Mouse (Mus musculus) lung, postnatal 25 days (tissue): Measurements from ENCODE around the gene Cdkl3.

Source experiments
- DNase-seq: peaks from one replicate; pipeline ENCODE4 v3.0.0; 2022; ENCODE audit warnings: low spot score

The Cdkl3 gene

GRCm38 (mm10) chr11:52122045-52122444, 118.0 kb downstream of the Cdkl3 start:
- DNase-seq: no peak

- DNase-seq: no peak
Observed at GRCm38 (mm10) chr11:52124468-52124867, 120.4 kb downstream of the Cdkl3 start.

- no peak for DNase-seq
Observed at GRCm38 (mm10) chr11:52127169-52127568, 123.1 kb downstream of the Cdkl3 start.

DNA sequence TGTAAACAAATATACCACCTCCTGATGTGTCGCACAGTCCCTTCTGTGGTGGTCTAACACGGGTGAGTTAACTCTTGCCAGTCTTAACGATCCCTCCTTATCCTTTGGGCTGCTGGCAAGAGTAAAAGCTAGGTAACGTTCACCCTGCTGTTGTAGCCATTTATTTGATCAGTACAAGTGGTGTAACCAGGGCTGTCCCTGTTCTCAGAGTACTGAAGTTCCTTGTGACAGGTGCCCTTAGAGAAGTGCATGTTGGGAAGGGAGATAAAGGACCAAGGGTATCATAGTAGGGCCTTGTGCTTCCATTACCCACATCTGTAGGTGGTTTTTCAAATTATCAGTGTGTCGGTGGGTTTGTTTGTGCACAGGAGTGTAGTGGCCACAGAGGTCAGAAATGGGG, 123.7 kb downstream of the Cdkl3 start:
- no peak for DNase-seq

GRCm38 (mm10) chr11:52128316-52129061, 124.5 kb downstream of the Cdkl3 start:
- DNase-seq: no peak

DNA sequence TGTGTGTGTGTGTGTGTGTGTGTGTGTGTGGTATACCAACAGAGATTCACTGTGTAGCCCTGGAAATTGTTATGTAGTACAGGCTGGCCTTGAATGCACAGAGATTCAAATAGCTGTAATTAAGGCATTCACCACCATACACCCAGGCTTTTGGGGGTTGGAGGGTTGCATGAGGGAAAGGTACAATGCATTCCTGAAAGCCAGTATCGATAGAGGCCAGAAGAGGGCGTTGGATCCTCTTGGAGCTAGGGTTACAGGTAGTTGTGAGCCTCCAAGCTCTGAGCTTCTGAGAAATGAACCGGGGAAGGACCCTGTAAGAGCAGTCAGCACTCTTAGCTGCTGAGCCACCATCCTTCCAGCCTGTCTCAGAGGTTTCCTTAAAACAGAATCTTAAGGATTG, 125.2 kb downstream of the Cdkl3 start:
- no peak for DNase-seq

DNA sequence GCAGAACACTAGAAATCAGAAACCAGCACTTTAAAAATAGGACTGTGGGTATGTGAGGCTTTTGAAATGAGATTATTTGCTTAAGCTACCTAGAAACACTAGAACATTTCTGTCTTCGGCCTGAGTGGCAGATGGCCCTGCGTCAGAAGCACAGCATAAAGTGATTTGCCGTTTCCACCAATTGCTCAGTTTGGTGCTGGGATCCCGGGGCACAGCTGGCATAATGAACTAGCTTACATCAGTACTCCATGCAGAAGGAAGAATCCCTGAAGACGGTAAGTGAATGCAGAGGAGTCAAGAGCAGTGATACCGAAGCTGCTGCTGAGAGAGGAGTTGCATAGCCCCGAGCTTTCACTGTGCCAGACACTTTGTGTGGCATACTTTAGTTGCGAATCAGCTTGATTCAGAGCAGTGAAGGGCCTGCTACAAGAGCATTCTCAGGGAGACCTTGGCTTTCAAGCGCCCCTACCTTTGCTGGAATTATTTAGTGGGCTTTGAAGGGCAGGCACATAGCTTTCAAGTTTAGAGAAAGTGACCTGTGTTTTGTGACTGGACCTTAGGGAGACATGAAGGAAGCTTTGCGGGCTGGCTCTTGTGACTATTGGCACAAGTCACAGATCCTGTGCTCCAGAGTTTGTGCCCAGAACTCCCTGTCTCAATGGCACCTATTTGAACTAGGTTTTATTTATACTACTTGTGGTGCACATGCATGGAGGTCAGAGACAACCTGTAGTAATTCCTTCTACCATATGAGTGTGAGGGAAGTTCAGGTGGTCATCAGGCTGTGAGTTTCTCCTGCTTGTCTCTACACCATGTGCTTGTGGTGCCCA, 125.8 kb downstream of the Cdkl3 start:
- peak; percentile 30 for DNase-seq

GRCm38 (mm10) chr11:52130451-52131068, 126.5 kb downstream of the Cdkl3 start:
- DNase-seq: no peak
